Mouse (Mus musculus) embryonic facial prominence, embryonic 14.5 days (tissue): ENCODE measurements around the gene Rrbp1. TPM values are rescaled to one million over a fixed set of nuclear protein-coding genes. Genes with fewer than 3 reads are reported as not detected.

ENCODE experiments used
- ATAC-seq: fragments of 200-750 bp; cut with Nextera tagmentation; 2 replicates; pipeline ENCODE4 v1.8.0; 2017; ENCODE audit warnings: low read depth, moderate number of reproducible peaks, moderate TSS enrichment
- DNase-seq: peaks from one replicate; pipeline ENCODE4 v3.0.0-alpha.2; 2015; ENCODE audit warnings: low spot score
- H3K27ac ChIP-seq: fragments of 300-500 bp; sonication (generic); replicated peaks from 2 replicates; pipeline ENCODE4 v1.5.1; 2014; ENCODE audit warnings: low read depth, mild to moderate bottlenecking, low read length, moderate library complexity
- H3K27me3 ChIP-seq: fragments of 300-500 bp; sonication (generic); replicated peaks from 2 replicates; pipeline ENCODE4 v1.6.1; 2014; ENCODE audit warnings: low read length; ENCODE audit not compliant: control insufficient read depth, insufficient read depth
- H3K36me3 ChIP-seq: fragments of 300-500 bp; sonication (generic); 2 replicates; pipeline ENCODE4 v1.6.1; 2014; ENCODE audit warnings: low read length, mixed read lengths; ENCODE audit not compliant: control insufficient read depth, insufficient read depth
- H3K4me1 ChIP-seq: fragments of 300-500 bp; sonication (generic); 2 replicates; pipeline ENCODE4 v1.6.1; 2014; ENCODE audit warnings: antibody characterized with exemption, low read length; ENCODE audit not compliant: control insufficient read depth, insufficient read depth
- H3K4me2 ChIP-seq: fragments of 300-500 bp; sonication (generic); 2 replicates; pipeline ENCODE4 v1.6.1; 2014; ENCODE audit warnings: low read depth, mild to moderate bottlenecking, low read length, moderate library complexity, mixed read lengths
- H3K4me3 ChIP-seq: fragments of 300-500 bp; sonication (generic); 2 replicates; pipeline ENCODE4 v1.5.1; 2014; ENCODE audit warnings: low read depth, mild to moderate bottlenecking, low read length
- H3K9ac ChIP-seq: fragments of 300-500 bp; sonication (generic); 2 replicates; pipeline ENCODE4 v1.6.1; 2014; ENCODE audit warnings: low read depth, mild to moderate bottlenecking, low read length, moderate library complexity, mixed read lengths
- H3K9me3 ChIP-seq: fragments of 300-500 bp; sonication (generic); 2 replicates; pipeline ENCODE4 v1.6.1; 2016; ENCODE audit warnings: low read length; ENCODE audit not compliant: control insufficient read depth
- WGBS: fragments of 180-500 bp; shearing (Covaris S2); extraction: QIAGEN DNeasy Blood & Tissue Kit; methylation state at CpG from one replicate; pipeline ENCODE4 v1.1.7; 2014; 5-methylcytosine and 5-hydroxymethylcytosine counted together
- polyA plus RNA-seq: library from polyadenylated mRNA; unstranded; fragments of >200 nt; fragmentation: Nextera tagmentation; extraction: Ambion mirVana; gene quantifications from 2 replicates; pipeline ENCODE4 v1.2.1, GENCODE M21; 2014

The Rrbp1 gene
- polyA plus RNA-seq, 1 experiment from 2014 or later = 175 TPM

DNA sequence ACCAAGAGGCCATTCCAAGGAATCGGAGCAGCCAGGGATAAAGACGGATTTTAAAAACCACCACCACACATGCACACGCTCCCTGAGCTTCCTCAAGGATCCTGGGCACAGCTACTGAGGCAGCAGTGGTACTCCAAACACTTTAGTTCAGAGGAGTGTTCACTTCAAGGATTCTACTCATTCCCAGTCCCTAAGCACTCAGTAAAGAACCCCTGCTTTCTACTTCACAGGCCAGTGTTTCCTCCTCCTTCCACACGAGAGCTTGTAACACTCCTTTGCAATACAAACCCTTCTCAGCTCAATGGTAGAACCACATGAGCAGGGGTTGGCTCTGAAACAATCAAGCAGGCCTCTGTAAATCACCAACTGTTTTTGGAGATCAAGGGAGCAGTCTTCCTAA, 28.9 kb downstream of the Rrbp1 start:
- peaks cover 65% of the 10 kb centered on the region for H3K36me3 ChIP-seq
- DNase-seq (no peak), ATAC-seq (no peak)
- no peak overlapping the region for H3K27ac ChIP-seq
- 86% methylated on average over 4 of the region's 4 CpGs for WGBS
- H3K9me3 ChIP-seq = no peaks in the 10 kb centered on the region
- no peak overlapping the region for H3K4me3 ChIP-seq
- H3K4me1 ChIP-seq = no peaks in the 10 kb centered on the region
- no peak overlapping the region for H3K4me2 ChIP-seq
- no peaks in the 10 kb centered on the region for H3K27me3 ChIP-seq
- no peak overlapping the region for H3K9ac ChIP-seq

DNA sequence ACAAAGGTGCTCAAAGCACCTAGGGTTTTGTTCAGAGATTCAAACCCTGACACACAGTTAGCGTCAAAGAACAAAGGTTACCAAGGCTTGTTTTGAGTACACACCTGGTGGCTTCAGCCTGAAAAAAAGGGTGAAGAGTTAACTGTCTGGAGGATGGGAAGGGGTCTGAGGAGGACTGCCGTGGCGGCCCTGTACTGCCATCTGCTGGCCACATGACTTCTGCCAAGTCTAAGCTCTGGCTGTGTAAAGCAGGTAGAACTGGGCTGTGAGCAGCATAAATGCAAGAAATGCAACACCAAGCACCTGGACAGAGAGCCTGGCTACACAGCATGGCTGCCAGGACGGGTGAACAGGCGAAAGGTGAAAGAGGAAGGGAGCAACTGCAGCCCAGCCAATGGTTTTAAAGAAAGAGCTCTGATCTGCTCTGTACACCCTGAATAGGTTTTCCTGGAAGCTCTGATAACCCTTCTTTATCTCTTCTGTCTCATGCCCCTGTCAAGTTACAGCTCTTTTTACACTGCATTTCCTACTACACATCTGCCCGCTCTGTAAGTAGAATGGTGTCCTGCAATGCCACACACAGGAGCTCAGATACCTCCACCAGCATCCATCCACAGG, 30.2 kb downstream of the Rrbp1 start:
- no peaks in the 10 kb centered on the region for H3K4me1 ChIP-seq
- no peak overlapping the region for H3K4me2 ChIP-seq
- H3K9ac ChIP-seq = no peak overlapping the region
- no peaks in the 10 kb centered on the region for H3K27me3 ChIP-seq
- peaks cover 66% of the 10 kb centered on the region for H3K36me3 ChIP-seq
- 32% methylated on average over 6 of the region's 6 CpGs for WGBS
- no peak overlapping the region for H3K27ac ChIP-seq
- H3K9me3 ChIP-seq = no peaks in the 10 kb centered on the region
- no peak overlapping the region for H3K4me3 ChIP-seq
- DNase-seq = peak; percentile 77
- ATAC-seq = peak; percentile 86

DNA sequence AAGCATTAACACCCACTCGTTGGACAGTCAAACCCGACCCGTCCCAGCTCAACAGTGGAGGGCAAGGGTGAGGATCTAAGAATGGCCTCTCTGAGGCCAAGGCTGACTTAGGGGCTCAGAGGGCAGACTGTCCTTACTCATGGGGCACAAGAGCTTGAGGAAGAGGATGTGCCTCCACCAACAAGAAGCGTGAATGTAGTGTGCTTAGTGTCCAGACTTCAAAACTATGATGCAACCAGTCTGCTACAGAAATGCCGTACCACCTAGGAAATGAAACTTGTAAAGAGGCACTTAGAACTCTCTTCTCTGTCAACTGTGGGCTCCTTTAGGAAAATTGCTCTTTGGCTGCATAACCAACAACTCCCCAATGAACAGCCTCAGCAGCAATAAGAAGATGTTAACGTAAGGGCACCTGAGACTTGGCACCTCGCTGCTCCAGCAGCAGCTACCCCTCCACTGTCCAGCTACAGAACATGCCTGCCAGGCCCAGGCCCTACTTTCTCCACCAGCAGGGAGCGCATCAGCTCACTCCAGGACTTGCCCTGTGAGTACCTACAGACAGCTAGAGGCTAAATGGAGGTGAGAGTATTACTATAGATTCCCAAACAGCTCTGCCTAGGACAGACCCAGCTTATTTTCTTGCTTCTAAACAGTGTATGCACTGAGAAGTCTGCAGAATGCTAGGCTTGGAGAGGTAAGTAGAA, 32.5 kb downstream of the Rrbp1 start:
- H3K36me3 ChIP-seq = peaks cover 74% of the 10 kb centered on the region
- 92% methylated on average over 8 of the region's 8 CpGs for WGBS
- H3K4me2 ChIP-seq = no peak overlapping the region
- ATAC-seq = no peak
- no peaks in the 10 kb centered on the region for H3K27me3 ChIP-seq
- no peaks in the 10 kb centered on the region for H3K9me3 ChIP-seq
- no peak for DNase-seq
- no peak overlapping the region for H3K27ac ChIP-seq
- H3K4me3 ChIP-seq = no peak overlapping the region
- no peaks in the 10 kb centered on the region for H3K4me1 ChIP-seq
- no peak overlapping the region for H3K9ac ChIP-seq

DNA sequence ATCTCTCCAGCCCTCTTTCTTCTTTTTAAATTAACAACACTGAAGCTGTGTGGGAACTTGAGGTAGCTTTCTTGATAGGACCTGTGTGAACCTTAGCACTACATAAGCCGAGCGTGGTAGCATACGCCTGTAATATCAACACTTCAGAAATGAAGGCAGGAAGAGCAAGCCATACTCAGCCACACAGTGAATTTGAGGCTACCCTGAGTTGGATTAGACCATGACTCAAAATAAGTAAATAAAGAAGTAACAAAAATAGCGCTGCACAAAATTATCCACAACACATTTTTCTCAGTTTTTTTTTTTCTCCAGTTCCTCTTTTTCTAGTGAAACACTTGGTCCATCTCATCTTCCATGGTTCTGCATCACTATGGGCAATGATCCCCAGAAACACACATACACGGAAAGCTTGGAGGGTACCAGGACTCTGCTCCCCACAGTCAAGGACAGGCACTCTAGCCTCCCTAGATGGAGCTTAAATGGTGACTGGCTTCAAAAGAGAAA, 35.9 kb downstream of the Rrbp1 start:
- H3K4me1 ChIP-seq = no peaks in the 10 kb centered on the region
- H3K27me3 ChIP-seq = no peaks in the 10 kb centered on the region
- no peak overlapping the region for H3K4me2 ChIP-seq
- H3K9me3 ChIP-seq = no peaks in the 10 kb centered on the region
- no peak overlapping the region for H3K27ac ChIP-seq
- no peak overlapping the region for H3K9ac ChIP-seq
- ATAC-seq (no peak), DNase-seq (no peak)
- 93% methylated on average over 5 of the region's 5 CpGs for WGBS
- no peak overlapping the region for H3K4me3 ChIP-seq
- H3K36me3 ChIP-seq = peaks cover 82% of the 10 kb centered on the region

DNA sequence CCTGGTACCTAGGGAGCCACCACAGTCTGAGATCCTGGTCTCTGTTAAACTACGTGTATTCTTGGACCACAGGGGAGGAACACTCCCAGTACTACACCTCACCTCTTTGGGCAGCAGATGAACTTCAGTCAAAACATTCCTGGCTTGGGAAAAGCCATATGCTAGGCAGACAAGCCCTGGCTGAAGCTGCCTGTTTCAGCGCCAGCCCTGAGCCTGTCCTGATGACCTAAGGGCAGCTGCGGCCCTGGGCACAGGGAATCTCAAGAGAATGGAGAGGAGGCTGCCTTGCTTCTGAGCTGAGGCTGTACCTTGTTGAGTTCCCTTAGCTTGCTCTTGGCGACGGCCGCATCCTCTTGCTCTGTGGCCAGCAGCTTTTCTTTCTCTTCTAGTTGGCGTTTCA, 37.9 kb downstream of the Rrbp1 start:
- H3K9me3 ChIP-seq = no peaks in the 10 kb centered on the region
- DNase-seq (no peak), ATAC-seq (no peak)
- H3K27me3 ChIP-seq = no peaks in the 10 kb centered on the region
- WGBS = 97% methylated on average over 7 of the region's 7 CpGs
- no peak overlapping the region for H3K27ac ChIP-seq
- H3K4me2 ChIP-seq = no peak overlapping the region
- H3K4me1 ChIP-seq = no peaks in the 10 kb centered on the region
- H3K4me3 ChIP-seq = no peak overlapping the region
- no peak overlapping the region for H3K9ac ChIP-seq
- peaks cover 87% of the 10 kb centered on the region for H3K36me3 ChIP-seq

DNA sequence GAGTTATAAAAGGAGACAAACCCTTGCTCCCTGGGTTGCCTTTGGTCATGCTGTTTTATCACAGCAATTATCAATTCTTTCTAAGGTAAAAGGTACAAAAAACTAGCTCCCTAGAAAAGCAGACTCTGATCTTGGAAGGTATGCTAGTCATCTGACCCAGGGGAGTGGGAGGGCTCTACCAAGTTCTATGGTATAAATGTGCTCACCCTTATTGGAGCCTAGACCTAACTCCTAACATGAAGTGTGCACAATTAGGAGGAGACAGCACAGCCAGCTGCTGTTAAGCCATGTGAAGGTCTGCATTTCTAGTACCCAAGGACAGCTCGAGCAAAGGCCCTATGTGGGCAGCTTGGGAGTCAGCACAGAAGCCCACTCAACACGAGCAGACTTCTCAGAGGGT, 39.2 kb downstream of the Rrbp1 start:
- 97% methylated on average over 2 of the region's 2 CpGs for WGBS

DNA sequence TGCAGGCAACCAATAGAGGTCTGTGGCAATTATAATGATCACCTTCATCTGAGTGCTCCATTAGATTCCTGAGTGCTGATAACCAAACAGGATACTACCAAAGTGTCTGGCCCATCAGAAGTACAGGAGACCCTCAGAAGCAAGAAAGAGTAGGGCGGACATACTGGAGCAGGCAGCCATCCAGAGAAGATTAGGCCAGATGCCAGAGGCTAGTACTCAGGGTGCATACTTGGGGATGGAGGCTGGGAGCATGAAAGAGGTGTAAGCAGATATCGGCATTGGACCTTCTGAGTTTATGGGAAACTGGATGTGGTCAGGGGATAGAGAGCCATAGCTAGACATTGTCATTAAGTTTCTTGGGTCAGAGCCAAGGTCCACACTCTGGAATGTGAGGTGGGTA, 40.2 kb downstream of the Rrbp1 start:
- Histone ChIP-seq H3K4me1 (no peaks in the 10 kb centered on the region), H3K27me3 (no peaks in the 10 kb centered on the region), H3K27ac (no peak overlapping the region), H3K9ac (no peak overlapping the region), H3K4me2 (no peak overlapping the region), H3K4me3 (no peak overlapping the region), H3K9me3 (no peaks in the 10 kb centered on the region), H3K36me3 (peaks cover 99% of the 10 kb centered on the region)
- ATAC-seq = no peak
- no peak for DNase-seq
- WGBS = 86% methylated on average over 2 of the region's 2 CpGs

More for the DNA sequence above, 39.2 kb downstream of the Rrbp1 start:
- no peaks in the 10 kb centered on the region for H3K27me3 ChIP-seq
- DNase-seq = no peak
- no peak for ATAC-seq
- H3K36me3 ChIP-seq = peaks cover 96% of the 10 kb centered on the region
- H3K4me3 ChIP-seq = no peak overlapping the region
- H3K9ac ChIP-seq = no peak overlapping the region
- no peaks in the 10 kb centered on the region for H3K4me1 ChIP-seq
- no peak overlapping the region for H3K4me2 ChIP-seq
- no peak overlapping the region for H3K27ac ChIP-seq
- H3K9me3 ChIP-seq = no peaks in the 10 kb centered on the region

DNA sequence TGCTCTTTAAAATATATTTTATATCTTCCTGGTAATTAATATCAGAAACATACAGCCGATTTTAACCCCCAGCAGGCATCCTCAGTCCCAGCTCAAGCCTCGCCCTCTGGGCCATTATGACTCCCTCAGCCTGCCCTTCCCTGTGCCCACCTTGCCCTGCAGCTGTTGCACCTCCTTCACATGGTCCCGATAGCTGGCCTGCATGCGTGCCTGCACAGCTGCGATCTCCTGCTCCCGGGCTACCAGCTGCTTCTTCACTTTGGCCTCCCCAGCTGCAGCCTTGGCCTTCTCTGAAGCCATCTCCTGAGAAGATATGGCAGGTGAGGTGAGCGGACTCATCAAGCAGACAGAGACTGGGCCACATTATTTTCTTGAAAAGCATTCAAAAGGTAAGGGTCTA, 41.8 kb downstream of the Rrbp1 start:
- no peak overlapping the region for H3K4me2 ChIP-seq
- H3K27me3 ChIP-seq = no peaks in the 10 kb centered on the region
- ATAC-seq = no peak
- DNase-seq = no peak
- no peak overlapping the region for H3K9ac ChIP-seq
- no peak overlapping the region for H3K4me3 ChIP-seq
- H3K9me3 ChIP-seq = no peaks in the 10 kb centered on the region
- 88% methylated on average over 7 of the region's 7 CpGs for WGBS
- H3K4me1 ChIP-seq = no peaks in the 10 kb centered on the region
- peaks cover 99% of the 10 kb centered on the region for H3K36me3 ChIP-seq
- H3K27ac ChIP-seq = no peak overlapping the region

DNA sequence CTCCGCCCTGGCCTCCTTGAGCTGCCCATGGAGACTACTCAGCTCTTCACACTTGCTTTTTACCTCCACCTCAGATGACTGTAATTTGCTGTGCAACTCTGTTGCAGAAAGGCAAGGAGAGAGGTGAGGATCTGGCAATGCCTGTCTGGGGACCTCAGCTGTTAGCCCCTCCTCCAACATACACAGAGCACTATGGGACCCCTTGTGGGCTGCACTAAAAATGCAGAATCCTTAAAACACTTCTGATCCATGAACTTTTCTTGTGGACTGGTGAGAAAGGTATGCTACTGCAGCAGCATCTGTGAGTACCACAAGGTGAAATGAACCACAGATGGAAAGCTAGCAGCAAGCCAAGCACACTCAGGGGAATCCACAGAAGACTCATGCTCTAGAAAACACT, 47.7 kb downstream of the Rrbp1 start:
- H3K36me3 ChIP-seq = peaks cover 85% of the 10 kb centered on the region
- no peak overlapping the region for H3K4me2 ChIP-seq
- DNase-seq (no peak), ATAC-seq (no peak)
- no peaks in the 10 kb centered on the region for H3K4me1 ChIP-seq
- H3K27me3 ChIP-seq = no peaks in the 10 kb centered on the region
- no peak overlapping the region for H3K27ac ChIP-seq
- H3K4me3 ChIP-seq = no peak overlapping the region
- 0 out of 2 replicates have a peak, but pooled peaks cover 8% of the 10 kb centered on the region for H3K9me3 ChIP-seq
- no peak overlapping the region for H3K9ac ChIP-seq
- 100% methylated on average over 1 of the region's 1 CpGs for WGBS
